Mouse (Mus musculus) heart, postnatal 10 days (tissue): ENCODE results near the gene Slc1a1. TPM values are rescaled to one million over a fixed set of nuclear protein-coding genes. Genes with fewer than 3 reads are reported as not detected.

Source experiments
- DNase-seq, 2 experiments: peaks; one replicate each; pipeline ENCODE4 v3.0.0; 2021
- intact Hi-C: fragments of 180-260 bp; cut with DNase I; formaldehyde crosslinking; loops from one replicate; pipeline ENCODE4 v1.15.1; 2025
- total RNA-seq, 2 experiments: library from RNA; stranded (reverse); gene quantifications; 2 replicates each; pipeline ENCODE4 v1.2.3; 2021

Slc1a1 gene
- total RNA-seq: under 1 TPM; 0.45 to 0.89 TPM

GRCm38 (mm10) chr19:28834798-28835499 lies at the start of gene Slc1a1:
Gene Slc1a1, plus strand, starts transcription at chr19:28835049.
- peak; percentile 26 to 40 for DNase-seq
- intact Hi-C loops: no loop called here

GRCm38 (mm10) chr19:28790196-28790595 lies 44.7 kb upstream of the Slc1a1 start:
- intact Hi-C loops: no loop called here
- DNase-seq: no peak

GRCm38 (mm10) chr19:28793307-28793706 lies 41.5 kb upstream of the Slc1a1 start:
- DNase-seq: no peak

GRCm38 (mm10) chr19:28796146-28796848 lies 38.6 kb upstream of the Slc1a1 start:
- intact Hi-C loops: no loop called here
- DNase-seq: no peak

More at GRCm38 (mm10) chr19:28793307-28793706, 41.5 kb upstream of the Slc1a1 start:
- intact Hi-C loops: no loop called here

GRCm38 (mm10) chr19:28796966-28797365 lies 37.9 kb upstream of the Slc1a1 start:
- no peak for DNase-seq
- intact Hi-C loops: no loop called here

- intact Hi-C loops: no loop called here
- no peak for DNase-seq
These were observed 37.2 kb upstream of the Slc1a1 start for GRCm38 (mm10) chr19:28797611-28798010.

GRCm38 (mm10) chr19:28800448-28800847 lies 34.4 kb upstream of the Slc1a1 start:
- intact Hi-C loops: no loop called here
- DNase-seq: no peak

GRCm38 (mm10) chr19:28806276-28806675 lies 28.6 kb upstream of the Slc1a1 start:
- DNase-seq: no peak
- intact Hi-C loops: no loop called here

- DNase-seq: no peak
- intact Hi-C loops: no loop called here
These were observed 27.9 kb upstream of the Slc1a1 start for GRCm38 (mm10) chr19:28806821-28807496.

- DNase-seq: no peak
- intact Hi-C loops: no loop called here
These were observed 27.4 kb upstream of the Slc1a1 start for GRCm38 (mm10) chr19:28807497-28807871.

GRCm38 (mm10) chr19:28818286-28818685 lies 16.6 kb upstream of the Slc1a1 start:
- DNase-seq: peak in 1 of 2 experiments; percentile 18
- intact Hi-C loops: no loop called here

- intact Hi-C loops: no loop called here
- DNase-seq: peak; percentile 37 to 38
These were observed 7.0 kb upstream of the Slc1a1 start for GRCm38 (mm10) chr19:28827697-28828328.

- intact Hi-C loops: no loop called here
- DNase-seq: no peak
These were observed 3.5 kb upstream of the Slc1a1 start for GRCm38 (mm10) chr19:28831324-28831723.

GRCm38 (mm10) chr19:28832605-28833004 lies 2.2 kb upstream of the Slc1a1 start:
- DNase-seq: no peak
- intact Hi-C loops: no loop called here

GRCm38 (mm10) chr19:28834388-28834787 lies 461 bp upstream of the Slc1a1 start:
- no peak for DNase-seq
- intact Hi-C loops: no loop called here

- intact Hi-C loops: no loop called here
- DNase-seq: no peak
These were observed 633 bp downstream of the Slc1a1 start for GRCm38 (mm10) chr19:28835500-28835864.

- no peak for DNase-seq
- intact Hi-C loops: no loop called here
These were observed 1.3 kb downstream of the Slc1a1 start for GRCm38 (mm10) chr19:28836116-28836515.

- no peak for DNase-seq
- intact Hi-C loops: no loop called here
These were observed 2.0 kb downstream of the Slc1a1 start for GRCm38 (mm10) chr19:28836651-28837410.

- intact Hi-C loops: no loop called here
- DNase-seq: no peak
These were observed 3.9 kb downstream of the Slc1a1 start for GRCm38 (mm10) chr19:28838796-28839195.

- intact Hi-C loops: no loop called here
- DNase-seq: peak; percentile 22 to 43
These were observed 10.3 kb downstream of the Slc1a1 start for GRCm38 (mm10) chr19:28844946-28845710.
